Mouse (Mus musculus): ENCODE measurements around the gene Ncf4.
A peak's percentile ranks its signal among the peaks of the same experiment; 100 is the strongest.

Ncf4 gene

GRCm38 (mm10) chr15:78244695-78245492, at the start of gene Ncf4:
Ncf4 (plus strand) TSS chr15:78244801.
- DNase-seq: peak; percentile 73

GRCm38 (mm10) chr15:78195096-78195880, 49.3 kb upstream of the Ncf4 start:
- DNase-seq: no peak

- no peak for DNase-seq
Measured at GRCm38 (mm10) chr15:78204053-78204847, 40.4 kb upstream of the Ncf4 start.

GRCm38 (mm10) chr15:78205192-78205591, 39.4 kb upstream of the Ncf4 start:
- DNase-seq: peak; percentile 42

GRCm38 (mm10) chr15:78206312-78206711, 38.3 kb upstream of the Ncf4 start, which contains the start of gene Pvalb:
Pvalb (minus strand) TSS chr15:78206400.
- no peak for DNase-seq

GRCm38 (mm10) chr15:78210203-78210602, 34.4 kb upstream of the Ncf4 start:
- DNase-seq: no peak

GRCm38 (mm10) chr15:78211367-78211766, 33.2 kb upstream of the Ncf4 start:
- no peak for DNase-seq

GRCm38 (mm10) chr15:78215269-78215668, 29.3 kb upstream of the Ncf4 start:
- DNase-seq: peak; percentile 15

GRCm38 (mm10) chr15:78227816-78228215, 16.8 kb upstream of the Ncf4 start:
- no peak for DNase-seq

GRCm38 (mm10) chr15:78231346-78232331, 13.0 kb upstream of the Ncf4 start:
- no peak for DNase-seq

GRCm38 (mm10) chr15:78234823-78235509, 9.6 kb upstream of the Ncf4 start:
- no peak for DNase-seq

- peak; percentile 81 for DNase-seq
Measured at GRCm38 (mm10) chr15:78239453-78239852, 5.1 kb upstream of the Ncf4 start.

GRCm38 (mm10) chr15:78239956-78240617, 4.5 kb upstream of the Ncf4 start:
- DNase-seq: no peak

- no peak for DNase-seq
Measured at GRCm38 (mm10) chr15:78241335-78241734, 3.3 kb upstream of the Ncf4 start.

GRCm38 (mm10) chr15:78243061-78243460, 1.5 kb upstream of the Ncf4 start:
- no peak for DNase-seq

GRCm38 (mm10) chr15:78243774-78244173, 827 bp upstream of the Ncf4 start:
- DNase-seq: no peak

GRCm38 (mm10) chr15:78246143-78247116, 1.8 kb downstream of the Ncf4 start:
- peak; percentile 42 for DNase-seq

GRCm38 (mm10) chr15:78247659-78248058, 3.1 kb downstream of the Ncf4 start:
- peak; percentile 57 for DNase-seq

- peak; percentile 63 for DNase-seq
Measured at GRCm38 (mm10) chr15:78248410-78248809, 3.8 kb downstream of the Ncf4 start.

Data from lung, postnatal 36 days (tissue).